Mouse (Mus musculus) MEL (cell line): ENCODE data around the gene Rassf10. TPM values are rescaled to one million over a fixed set of nuclear protein-coding genes. Genes with fewer than 3 reads are reported as not detected.

Source experiments
- DNase-seq: peaks from one replicate; pipeline ENCODE4 v3.0.0; 2011; ENCODE audit warnings: low read depth, low spot score
- H3K27ac ChIP-seq: 2 replicates; pipeline ENCODE4 v1.5.1; 2012; ENCODE audit warnings: low read depth, mild to moderate bottlenecking, control low read depth, low read length, moderate library complexity; ENCODE audit not compliant: control insufficient read depth
- H3K27me3 ChIP-seq, 2 experiments: fragments of 150-350 bp in 1 of 2; sonication (generic) in 1 of 2; 2 replicates each; pipeline ENCODE4 v1.6.1; 2012; ENCODE audit warnings: low read length in 2 of 2, mild to moderate bottlenecking in 2 of 2, improper control_type of control experiment in 1 of 2, moderate library complexity in 1 of 2; ENCODE audit not compliant: insufficient read depth in 2 of 2, control insufficient read depth in 1 of 2
- H3K36me3 ChIP-seq, 2 experiments: 2 replicates each; pipeline ENCODE4 v1.6.1; 2012 to 2014; ENCODE audit warnings: low read length in 2 of 2, improper control_type of control experiment in 1 of 2, inconsistent platforms in 1 of 2, mild to moderate bottlenecking in 1 of 2; ENCODE audit not compliant: insufficient read depth in 2 of 2, control insufficient read depth in 1 of 2
- H3K4me1 ChIP-seq, 2 experiments: fragments of 150-350 bp in 1 of 2; sonication (generic) in 1 of 2; 2 replicates each; pipeline ENCODE4 v1.6.1; 2012; ENCODE audit warnings: low read length in 2 of 2, improper control_type of control experiment in 1 of 2, mild to moderate bottlenecking in 1 of 2; ENCODE audit not compliant: insufficient read depth in 2 of 2, control insufficient read depth in 1 of 2
- H3K4me3 ChIP-seq, 2 experiments: fragments of 150-350 bp in 1 of 2; sonication (generic) in 1 of 2; 2 replicates each; pipeline ENCODE4 v1.5.1; 2012; ENCODE audit warnings: low read depth in 2 of 2, low read length in 2 of 2, mild to moderate bottlenecking in 2 of 2, moderate library complexity in 2 of 2, control low read depth in 1 of 2, improper control_type of control experiment in 1 of 2; ENCODE audit not compliant: control insufficient read depth in 1 of 2, insufficient read depth in 1 of 2
- H3K79me2 ChIP-seq: 2 replicates; pipeline ENCODE4 v1.6.1; 2012; ENCODE audit warnings: mild to moderate bottlenecking, low read length, moderate library complexity; ENCODE audit not compliant: control insufficient read depth, poor library complexity, insufficient read depth
- H3K9ac ChIP-seq: 2 replicates; pipeline ENCODE4 v1.6.1; 2012; ENCODE audit warnings: low read depth, mild to moderate bottlenecking, control low read depth, low read length, moderate library complexity; ENCODE audit not compliant: control insufficient read depth, poor library complexity, severe bottlenecking
- H3K9me3 ChIP-seq: fragments of 150-350 bp; sonication (generic); replicated peaks from 2 replicates; pipeline ENCODE4 v1.6.1; 2012; ENCODE audit warnings: mild to moderate bottlenecking, low read length, improper control_type of control experiment, moderate library complexity; ENCODE audit not compliant: insufficient read depth
- BHLHE40 ChIP-seq: IDR thresholded peaks from 2 replicates; pipeline ENCODE4 v1.6.1; 2012; ENCODE audit warnings: low read depth, mild to moderate bottlenecking, inconsistent platforms, low read length, improper control_type of control experiment, borderline replicate concordance
- ELF1 ChIP-seq: IDR thresholded peaks from 2 replicates; pipeline ENCODE4 v1.6.1; 2014; ENCODE audit warnings: low read depth, mild to moderate bottlenecking, inconsistent platforms, low read length, improper control_type of control experiment, moderate library complexity
- GABPA ChIP-seq: IDR thresholded peaks from 2 replicates; pipeline ENCODE4 v1.6.1; 2012; ENCODE audit warnings: low read depth, mild to moderate bottlenecking, inconsistent platforms, low read length, improper control_type of control experiment, moderate library complexity
- JUND ChIP-seq: IDR thresholded peaks from 2 replicates; pipeline ENCODE4 v1.6.1; 2011; ENCODE audit warnings: low read depth, mild to moderate bottlenecking, improper control_type of control experiment, low read length
- MEF2A ChIP-seq: IDR thresholded peaks from 2 replicates; pipeline ENCODE4 v1.6.1; 2014; ENCODE audit warnings: low read depth, mild to moderate bottlenecking, inconsistent platforms, low read length, improper control_type of control experiment; ENCODE audit not compliant: poor library complexity, insufficient replicate concordance, severe bottlenecking; ENCODE audit errors: extremely low read depth
- MXI1 ChIP-seq: IDR thresholded peaks from 2 replicates; pipeline ENCODE4 v1.6.1; 2011; ENCODE audit warnings: mild to moderate bottlenecking, low read depth, low read length, improper control_type of control experiment
- MYB ChIP-seq: IDR thresholded peaks from 2 replicates; pipeline ENCODE4 v1.6.1; 2011; ENCODE audit warnings: mild to moderate bottlenecking, low read depth, low read length, improper control_type of control experiment
- MYC ChIP-seq: IDR thresholded peaks from 2 replicates; pipeline ENCODE4 v1.6.1; 2011; ENCODE audit warnings: low read depth, mild to moderate bottlenecking, low read length, improper control_type of control experiment, moderate library complexity
- NELFE ChIP-seq: IDR thresholded peaks from 2 replicates; pipeline ENCODE4 v1.6.1; 2011; ENCODE audit warnings: low read depth, low read length, improper control_type of control experiment
- POLR2A ChIP-seq, 2 experiments: IDR thresholded peaks; 2 replicates each; pipeline ENCODE4 v1.6.1; 2011 to 2012; ENCODE audit warnings: low read length in 2 of 2, mild to moderate bottlenecking in 2 of 2, control low read depth in 1 of 2, improper control_type of control experiment in 1 of 2, low read depth in 1 of 2, moderate library complexity in 1 of 2; ENCODE audit not compliant: control insufficient read depth in 1 of 2, insufficient read depth in 1 of 2, poor library complexity in 1 of 2
- POLR2AphosphoS2 ChIP-seq: IDR thresholded peaks from 2 replicates; pipeline ENCODE4 v1.6.1; 2011; ENCODE audit warnings: low read length, improper control_type of control experiment
- RAD21 ChIP-seq: IDR thresholded peaks from 2 replicates; pipeline ENCODE4 v1.6.1; 2011; ENCODE audit warnings: mild to moderate bottlenecking, low read depth, low read length, improper control_type of control experiment
- RCOR1 ChIP-seq: IDR thresholded peaks from 2 replicates; pipeline ENCODE4 v1.6.1; 2012; ENCODE audit warnings: low read depth, mild to moderate bottlenecking, inconsistent platforms, low read length, improper control_type of control experiment
- SMC3 ChIP-seq: IDR thresholded peaks from 2 replicates; pipeline ENCODE4 v1.6.1; 2011; ENCODE audit warnings: low read depth, low read length, improper control_type of control experiment
- TAL1 ChIP-seq: IDR thresholded peaks from 2 replicates; pipeline ENCODE4 v1.6.1; 2012; ENCODE audit warnings: mild to moderate bottlenecking, inconsistent platforms, low read length, moderate library complexity, mixed read lengths
- UBTF ChIP-seq: IDR thresholded peaks from 2 replicates; pipeline ENCODE4 v1.6.1; 2012; ENCODE audit warnings: low read depth, mild to moderate bottlenecking, inconsistent platforms, low read length, improper control_type of control experiment, moderate library complexity, borderline replicate concordance; ENCODE audit not compliant: insufficient read depth
- USF1 ChIP-seq: IDR thresholded peaks from 2 replicates; pipeline ENCODE4 v1.6.1; 2014; ENCODE audit warnings: low read depth, mild to moderate bottlenecking, inconsistent platforms, low read length, improper control_type of control experiment, moderate library complexity
- USF2 ChIP-seq, 2 experiments: IDR thresholded peaks; 2 replicates each; pipeline ENCODE4 v1.6.1; 2011 to 2012; ENCODE audit warnings: improper control_type of control experiment in 2 of 2, low read length in 2 of 2, borderline replicate concordance in 1 of 2, inconsistent platforms in 1 of 2, low read depth in 1 of 2, mild to moderate bottlenecking in 1 of 2; ENCODE audit not compliant: insufficient read depth in 1 of 2
- polyA plus RNA-seq, 2 experiments: library from polyadenylated mRNA; stranded (reverse) in 1 of 2; unstranded in 1 of 2; fragments of >175 nt in 1 of 2; fragments of >200 nt in 1 of 2; gene quantifications; 2 replicates each; pipeline versions ENCODE4 v1.2.1 to v1.2.4; 2012; ENCODE audit warnings: low replicate concordance in 2 of 2, low read depth in 1 of 2; ENCODE audit not compliant: insufficient read length in 2 of 2, insufficient read depth in 1 of 2, missing spikeins in 1 of 2
- total RNA-seq: library from RNA; depleted of rRNA; stranded (reverse); fragments of 300-350 nt; gene quantifications from 2 replicates; pipeline ENCODE4 v1.2.3, GENCODE M21; 2012; rRNA removed

Gene Rassf10
- total RNA-seq (not detected in 2 replicates), polyA plus RNA-seq (not detected)

GRCm38 (mm10) chr7:112953777-112954291 is at the start of gene Rassf10:
Gene Rassf10, plus strand, starts transcription at chr7:112953962.
- Histone ChIP-seq H3K27me3 (no peaks in the 10 kb centered on the region), H3K79me2 (no peaks in the 10 kb centered on the region), H3K9me3 (no peaks in the 10 kb centered on the region), H3K27ac (no peak within 1 kb of the TSS), H3K4me3 (no peak within 1 kb of the TSS), H3K36me3 (no peaks in the 10 kb centered on the region), H3K4me1 (no peaks in the 10 kb centered on the region), H3K9ac (no peak within 1 kb of the TSS)
- TF ChIP-seq BHLHE40 = no peak
- no peak for TF ChIP-seq GABPA
- no peak for TF ChIP-seq SMC3
- no peak for TF ChIP-seq USF2 (IDR thresholded peaks at IDR 0.05; ENCODE audit: borderline replicate concordance in 1 of 2, insufficient read depth in 1 of 2, low read depth in 1 of 2, low read length in 2 of 2)
- no peak for TF ChIP-seq RAD21
- no peak for TF ChIP-seq POLR2AphosphoS2
- no peak for DNase-seq

GRCm38 (mm10) chr7:112906848-112907247 is 46.9 kb upstream of the Rassf10 start:
- no peaks in the 10 kb centered on the region for H3K36me3 ChIP-seq
- DNase-seq = no peak
- H3K4me3 ChIP-seq = no peak overlapping the region
- H3K27ac ChIP-seq = no peak overlapping the region
- TF ChIP-seq MEF2A (no peak), GABPA (no peak), MXI1 (no peak), UBTF (no peak), RCOR1 (no peak), MYB (no peak), POLR2A (IDR thresholded peaks at IDR 0.05; ENCODE audit: control insufficient read depth in 1 of 2, insufficient read depth in 1 of 2, low read depth in 1 of 2, low read length in 2 of 2, poor library complexity in 1 of 2) (no peak), NELFE (no peak), MYC (no peak)
- TF ChIP-seq, all 39 proteins: peak for 0
- Histone ChIP-seq H3K79me2 (no peaks in the 10 kb centered on the region), H3K9ac (no peak overlapping the region), H3K9me3 (no peaks in the 10 kb centered on the region), H3K27me3 (no peaks in the 10 kb centered on the region), H3K4me1 (no peaks in the 10 kb centered on the region)

GRCm38 (mm10) chr7:112907468-112907867 is 46.3 kb upstream of the Rassf10 start:
- Histone ChIP-seq H3K4me3 (no peak overlapping the region), H3K36me3 (no peaks in the 10 kb centered on the region), H3K27ac (no peak overlapping the region), H3K79me2 (no peaks in the 10 kb centered on the region), H3K4me1 (no peaks in the 10 kb centered on the region), H3K27me3 (no peaks in the 10 kb centered on the region), H3K9me3 (no peaks in the 10 kb centered on the region), H3K9ac (no peak overlapping the region)
- TF ChIP-seq TAL1 (no peak), USF1 (no peak), JUND (no peak), ELF1 (no peak), GABPA (no peak)
- no peak for DNase-seq
